Mouse (Mus musculus) CD4-positive helper T cell, adult 2 months (primary cell): ENCODE measurements at regions not wholly inside any gene's neighbourhood (a gene's known extent, or its start where the extent isn't known, plus 50 kb on each side); places are given as distances from the start of the nearest gene placed in this dataset.

ENCODE experiments used
- DNase-seq: peaks from one replicate; pipeline ENCODE4 v3.0.0-alpha.2; 2012; ENCODE audit warnings: low read depth, missing footprints, low spot score

- DNase-seq, result no peak
Measured at GRCm38 (mm10) chr10:66909905-66910681, 185.8 kb upstream of the Jmjd1c start.

- no peak for DNase-seq
Measured at GRCm38 (mm10) chr10:66911261-66911911, 184.5 kb upstream of the Jmjd1c start.

GRCm38 (mm10) chr10:66912440-66912839 is 183.5 kb upstream of the Jmjd1c start:
- DNase-seq, result no peak

- DNase-seq, result no peak
Measured at GRCm38 (mm10) chr10:66913187-66913586, 182.7 kb upstream of the Jmjd1c start.

- no peak for DNase-seq
Measured at GRCm38 (mm10) chr10:66913627-66914026, 182.3 kb upstream of the Jmjd1c start.

- DNase-seq, result no peak
Measured at GRCm38 (mm10) chr10:66914288-66914975, 181.5 kb upstream of the Jmjd1c start.

- DNase-seq, result no peak
Measured at GRCm38 (mm10) chr10:66915801-66916200, 180.1 kb upstream of the Jmjd1c start.

- DNase-seq, result no peak
Measured at GRCm38 (mm10) chr10:66917725-66918124, 178.2 kb upstream of the Jmjd1c start.

GRCm38 (mm10) chr10:66918713-66919112 is 177.2 kb upstream of the Jmjd1c start:
- DNase-seq, result no peak

- peak; percentile 40 for DNase-seq
Measured at GRCm38 (mm10) chr10:66919953-66920760, 175.8 kb upstream of the Jmjd1c start.

GRCm38 (mm10) chr10:66920761-66921684 is 174.9 kb upstream of the Jmjd1c start:
- peak; percentile 35 for DNase-seq

- DNase-seq, result no peak
Measured at GRCm38 (mm10) chr10:66921776-66922175, 174.1 kb upstream of the Jmjd1c start.

- DNase-seq, result no peak
Measured at GRCm38 (mm10) chr10:66922314-66922713, 173.6 kb upstream of the Jmjd1c start.

- no peak for DNase-seq
Measured at GRCm38 (mm10) chr10:66923947-66924346, 172.0 kb upstream of the Jmjd1c start.

GRCm38 (mm10) chr10:66924418-66924817 is 171.5 kb upstream of the Jmjd1c start:
- no peak for DNase-seq

- DNase-seq, result no peak
Measured at GRCm38 (mm10) chr10:66925553-66926127, 170.3 kb upstream of the Jmjd1c start.

- no peak for DNase-seq
Measured at GRCm38 (mm10) chr10:66927651-66928050, 168.3 kb upstream of the Jmjd1c start.

GRCm38 (mm10) chr10:66928211-66928990 is 167.5 kb upstream of the Jmjd1c start:
- DNase-seq, result no peak

- peak; percentile 36 for DNase-seq
Measured at GRCm38 (mm10) chr10:66930563-66930962, 165.4 kb upstream of the Jmjd1c start.
